Mouse (Mus musculus) 3T3-L1 (cell line): Measurements from ENCODE around the gene Ergic1.

ENCODE experiments used
- DNase-seq: peaks from one replicate; pipeline ENCODE4 v3.0.0-alpha.2; 2015; ENCODE audit warnings: low read depth, low spot score

Gene Ergic1

DNA sequence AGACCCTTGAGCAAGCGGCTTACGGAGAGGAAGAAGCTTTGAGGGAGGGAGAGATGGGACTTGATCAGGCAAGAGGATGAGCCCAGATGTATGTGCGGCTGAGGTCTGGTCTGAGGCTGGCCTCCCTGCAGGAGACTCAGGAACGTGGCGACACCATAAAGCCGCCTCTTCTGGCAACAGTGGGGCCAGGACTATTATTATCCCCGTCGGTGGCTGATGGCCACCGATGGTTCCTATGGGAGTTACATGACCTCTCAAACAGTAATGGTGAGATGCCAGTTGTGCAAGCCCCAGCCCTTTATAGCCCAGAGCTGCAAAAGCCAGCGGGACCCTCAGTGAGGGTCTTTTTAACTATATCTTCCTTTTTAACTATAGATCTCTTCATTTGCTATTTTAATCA is 63.7 kb downstream of the Ergic1 start:
- DNase-seq: no peak

DNA sequence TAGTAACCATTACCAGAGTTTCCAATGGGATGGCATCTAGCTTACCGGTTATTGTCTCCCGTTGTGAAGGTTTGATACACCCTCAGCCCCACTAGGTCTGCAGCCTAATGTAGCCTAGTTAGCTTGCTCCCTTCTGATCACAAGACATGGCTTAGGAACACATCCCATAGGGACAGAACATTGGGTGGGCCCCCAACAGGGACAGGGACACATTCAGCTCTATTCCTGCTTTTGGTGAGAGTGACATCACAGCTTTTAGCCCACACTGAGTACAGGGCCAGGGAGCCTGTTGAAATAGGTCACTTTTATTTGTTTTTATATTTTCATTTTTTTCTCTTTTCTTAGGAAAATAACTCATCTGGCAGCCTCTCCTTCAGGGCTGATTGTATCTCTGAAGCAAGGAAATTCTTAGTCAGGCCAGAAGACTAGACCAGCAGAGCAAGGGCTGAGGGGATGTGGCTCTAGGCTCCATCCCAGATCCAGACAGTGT is 64.3 kb downstream of the Ergic1 start:
- DNase-seq: no peak

DNA sequence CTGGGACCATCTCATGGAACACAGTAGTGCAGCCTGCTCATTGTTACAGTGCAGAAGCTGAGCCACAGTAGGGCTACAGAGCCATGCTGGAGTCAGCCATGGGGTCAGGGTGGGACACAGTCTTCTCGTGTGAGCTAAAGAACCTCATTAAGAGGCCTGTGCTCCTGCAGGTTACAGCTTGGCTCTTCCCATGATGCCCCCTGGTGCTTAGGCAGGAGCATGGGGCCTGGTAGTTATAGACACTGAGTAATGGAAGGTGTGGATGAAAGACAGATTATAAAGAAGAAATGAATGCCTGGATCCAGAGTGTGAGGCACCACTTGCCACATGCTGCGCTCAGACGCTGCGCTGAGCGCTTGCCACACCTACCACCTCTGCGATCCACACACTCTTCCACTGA is 67.2 kb downstream of the Ergic1 start:
- DNase-seq: no peak

DNA sequence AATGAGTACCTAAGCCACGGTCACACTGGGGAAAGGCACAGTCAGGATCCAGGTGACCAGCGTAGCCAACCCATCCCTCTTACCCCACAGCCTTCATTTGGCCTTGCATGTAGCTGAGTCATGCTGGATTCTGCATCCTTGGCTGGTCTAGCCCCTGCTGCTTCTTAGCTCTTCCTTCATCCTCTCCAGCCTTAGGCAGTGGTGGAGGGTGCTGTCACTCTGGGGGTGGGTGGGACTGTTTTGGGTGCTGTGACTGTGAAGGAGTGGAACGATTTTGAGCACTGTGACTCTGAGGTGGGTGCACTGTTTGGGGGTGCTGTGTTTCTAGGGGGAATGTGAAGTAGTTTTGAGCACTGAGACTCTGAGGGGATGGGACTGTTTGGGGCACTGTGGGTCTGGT is 67.6 kb downstream of the Ergic1 start:
- DNase-seq: no peak

DNA sequence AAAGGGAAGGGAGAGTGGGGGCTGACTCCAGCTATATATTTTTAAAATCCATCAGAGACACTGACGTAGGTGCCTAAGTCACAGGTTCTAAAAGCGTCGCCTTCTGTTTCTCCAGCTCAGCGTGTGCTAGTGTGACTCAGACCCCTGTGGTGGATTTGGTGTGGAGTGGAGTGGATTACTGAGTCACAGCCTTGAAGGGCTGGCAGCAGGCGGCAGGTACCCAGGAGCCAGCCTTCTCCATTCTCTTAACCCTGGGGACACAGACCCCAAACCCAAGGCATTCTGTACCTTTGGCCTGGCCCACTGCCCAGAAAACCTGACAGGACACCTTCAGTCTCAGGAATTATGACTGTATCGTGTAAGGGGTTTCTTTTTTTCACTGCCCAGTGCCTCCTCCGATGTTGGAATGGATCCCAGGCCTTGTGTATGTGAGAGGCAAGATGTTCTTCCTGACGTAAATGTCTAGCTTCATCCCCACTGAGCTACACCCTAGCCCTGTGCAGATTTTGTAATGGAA is 70.6 kb downstream of the Ergic1 start:
- DNase-seq: peak; percentile 39

DNA sequence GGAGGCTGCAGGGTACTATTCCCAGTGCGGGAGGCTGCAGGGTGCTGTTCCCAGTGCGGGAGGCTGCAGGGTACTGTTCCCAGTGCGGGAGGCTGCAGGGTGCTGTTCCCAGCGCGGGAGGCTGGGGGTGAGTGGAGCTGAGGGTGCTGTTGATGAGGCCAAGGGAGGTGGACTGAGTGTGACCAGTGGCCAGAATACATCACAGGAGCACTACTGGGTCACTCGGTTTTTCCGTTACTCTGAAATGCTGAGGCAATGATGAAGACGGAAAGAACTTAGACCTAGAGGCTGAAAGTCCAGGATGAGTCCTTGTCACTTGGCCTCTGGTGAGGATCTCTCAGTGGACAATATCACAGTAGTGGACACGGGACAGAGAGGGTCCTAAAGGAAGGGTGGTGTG is 71.9 kb downstream of the Ergic1 start:
- DNase-seq: no peak

DNA sequence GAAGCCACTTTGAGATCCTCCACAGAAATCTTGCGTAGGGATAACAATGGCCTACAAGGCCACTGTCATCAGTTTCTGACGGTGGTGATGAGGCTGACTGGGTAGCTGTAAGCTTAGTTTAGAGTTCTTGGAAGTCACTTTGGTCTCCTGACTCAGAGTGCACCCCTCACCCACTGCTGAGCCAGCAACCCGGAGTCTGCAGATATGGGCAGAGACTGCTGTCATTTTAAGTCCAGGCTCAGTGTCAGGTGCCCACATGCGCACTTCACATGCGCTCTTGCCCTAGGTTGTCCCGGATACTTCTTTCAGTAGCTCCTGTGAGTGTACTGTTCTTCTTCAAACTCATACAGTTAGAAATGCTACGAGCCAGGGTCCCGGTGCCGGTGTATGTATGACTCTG is 72.6 kb downstream of the Ergic1 start:
- DNase-seq: no peak

DNA sequence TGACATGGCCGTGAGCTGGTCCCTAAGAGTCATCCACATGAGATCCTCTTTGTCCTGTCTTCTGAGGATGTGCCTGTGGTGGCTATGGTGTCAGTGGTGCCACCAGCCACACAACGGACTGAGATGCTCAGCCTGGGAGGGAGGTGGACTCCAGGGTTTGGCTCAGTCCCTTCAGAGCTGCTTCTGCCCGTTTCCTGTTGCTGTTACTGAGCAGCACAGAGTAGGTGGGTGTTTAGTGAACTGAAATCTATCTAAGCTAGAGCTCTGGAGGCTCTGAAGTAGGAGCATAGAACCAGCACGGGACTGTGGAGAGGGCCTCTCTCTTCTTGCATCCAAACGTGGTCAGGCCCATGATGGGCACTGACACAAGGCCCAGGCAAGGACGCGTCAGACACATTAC is 73.2 kb downstream of the Ergic1 start:
- no peak for DNase-seq

DNA sequence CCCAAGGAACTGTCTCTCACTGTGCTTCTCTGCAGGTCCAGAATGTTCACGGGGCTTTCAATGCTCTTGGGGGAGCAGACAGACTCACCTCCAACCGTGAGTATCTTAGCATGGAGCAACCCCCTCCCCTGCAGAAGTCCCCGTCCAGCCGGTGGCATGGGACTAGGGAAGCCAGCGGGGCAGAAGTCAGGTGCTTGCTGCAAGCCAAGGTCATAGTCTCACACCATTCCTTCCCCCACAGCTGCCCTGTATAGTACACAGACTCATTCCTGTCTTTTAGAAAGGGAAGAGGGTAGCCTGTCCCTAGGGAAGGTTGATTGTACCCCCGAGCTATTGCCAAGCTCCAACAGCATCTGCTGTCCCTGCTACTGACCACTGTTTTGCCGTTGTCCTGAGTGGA is 74.7 kb downstream of the Ergic1 start:
- DNase-seq: no peak

DNA sequence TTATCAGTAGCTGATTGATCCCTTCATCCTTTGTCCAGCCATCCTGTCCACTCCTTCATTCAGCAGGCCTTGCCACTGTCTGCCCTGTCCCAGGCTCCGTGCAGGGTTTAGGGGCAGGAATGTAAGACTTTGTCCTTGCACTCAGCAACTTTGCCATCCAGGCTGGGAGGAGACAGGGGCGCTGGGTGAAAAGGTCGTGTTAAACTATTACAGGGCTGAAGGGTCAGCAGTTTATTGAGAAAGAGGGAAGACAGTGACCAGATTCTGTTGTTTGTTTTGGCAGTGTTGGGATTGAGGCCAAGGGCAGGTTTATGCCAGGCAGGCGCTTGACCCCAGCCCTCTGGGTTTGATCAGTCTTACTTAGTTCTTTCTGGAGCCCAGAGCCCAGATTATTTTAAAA is 76.6 kb downstream of the Ergic1 start:
- DNase-seq: no peak

DNA sequence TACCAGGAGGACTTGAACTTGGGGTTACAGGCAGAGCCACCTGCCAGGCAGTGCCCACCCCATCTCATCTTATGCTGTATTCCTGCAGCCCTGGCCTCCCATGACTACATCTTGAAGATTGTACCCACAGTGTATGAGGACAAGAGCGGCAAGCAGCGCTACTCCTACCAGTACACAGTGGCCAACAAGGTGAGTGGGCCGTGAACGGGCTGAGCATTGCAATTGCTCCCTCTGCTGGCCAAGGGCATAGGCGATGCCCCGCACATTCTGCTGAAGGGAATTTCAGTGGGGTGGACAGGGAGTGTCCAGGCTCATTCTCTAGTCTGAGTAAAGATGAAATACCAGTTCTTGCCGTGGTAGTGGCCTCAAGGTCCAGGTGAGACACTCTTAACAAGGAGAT is 77.4 kb downstream of the Ergic1 start:
- peak; percentile 89 for DNase-seq

DNA sequence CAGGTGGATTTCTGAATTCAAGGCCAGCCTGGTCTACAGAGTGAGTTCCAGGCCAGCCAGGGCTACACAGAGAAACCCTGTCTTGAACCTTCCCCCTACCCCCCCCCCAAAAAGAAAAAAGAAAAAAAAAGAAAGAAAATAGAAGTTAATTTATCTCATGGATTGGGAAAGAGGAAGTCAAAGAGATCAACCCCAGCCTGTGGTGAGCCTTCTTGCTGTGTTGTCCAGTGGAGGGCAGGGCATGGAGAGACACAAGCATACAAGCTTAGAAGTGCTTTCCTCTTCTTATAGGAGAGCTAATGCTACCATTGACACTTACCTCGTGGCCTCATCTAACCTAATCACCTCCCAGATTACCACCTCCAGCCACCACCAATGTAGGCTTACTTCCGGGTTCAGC is 78.5 kb downstream of the Ergic1 start:
- DNase-seq: no peak

DNA sequence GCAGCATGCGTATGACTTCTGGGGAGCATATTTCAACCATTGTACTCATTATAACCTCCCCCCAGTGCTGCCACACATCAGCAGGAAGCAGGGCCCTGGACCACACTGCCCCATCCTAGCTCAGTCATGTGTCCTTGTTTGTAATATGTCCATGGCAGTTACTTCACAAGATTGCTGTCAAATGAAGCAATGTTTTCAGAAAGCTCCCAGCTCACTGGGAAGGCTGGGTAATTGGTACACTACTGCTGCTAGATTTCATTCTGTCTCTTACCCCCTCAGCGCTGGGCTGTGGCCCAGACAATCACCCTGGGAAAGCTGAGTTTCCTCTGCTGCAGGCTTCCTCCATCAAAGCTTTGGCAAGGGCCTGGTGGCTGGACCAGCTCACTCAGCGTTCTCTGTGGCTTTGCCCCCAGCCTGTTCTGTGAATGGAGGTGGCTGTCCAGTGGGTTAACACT is 79.0 kb downstream of the Ergic1 start:
- DNase-seq: no peak

DNA sequence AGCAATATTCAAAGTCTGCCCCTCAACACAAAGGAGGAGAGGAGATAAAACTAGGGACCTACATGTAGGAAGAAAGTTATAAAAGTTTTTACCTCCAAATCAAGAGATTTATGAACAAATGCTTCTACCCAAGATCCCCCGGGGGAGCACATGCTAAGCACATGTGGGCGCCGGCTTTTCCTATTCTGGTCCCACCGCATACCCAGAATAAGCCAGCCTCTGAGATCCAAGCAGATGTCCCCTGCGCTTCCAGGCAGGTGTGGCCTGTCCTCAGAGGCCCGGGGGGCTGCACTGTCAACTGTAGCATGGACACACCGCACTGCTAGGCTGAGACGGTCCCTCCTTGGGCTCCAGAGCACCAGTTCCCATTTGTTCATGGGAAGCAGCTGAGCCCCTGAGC is 82.2 kb downstream of the Ergic1 start:
- no peak for DNase-seq

DNA sequence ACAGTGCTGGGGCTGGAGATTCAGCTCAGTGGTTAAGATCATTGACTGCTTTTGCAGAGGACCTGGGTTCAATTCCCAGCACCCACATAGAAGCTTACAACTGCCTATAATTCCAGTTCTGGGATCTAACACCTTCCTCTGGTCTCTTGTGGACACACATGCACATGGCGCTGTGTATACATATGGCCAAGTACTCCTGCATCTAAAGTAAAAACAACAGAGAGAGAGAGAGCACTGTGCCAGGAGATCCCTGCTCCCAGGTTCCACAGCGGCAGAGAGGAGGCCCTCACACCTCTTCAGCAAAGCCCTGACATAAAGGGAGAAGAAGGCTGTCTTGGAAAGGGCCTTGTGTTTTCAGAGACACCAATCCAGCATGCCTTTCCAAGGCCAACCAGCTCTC is 82.7 kb downstream of the Ergic1 start:
- DNase-seq: no peak

DNA sequence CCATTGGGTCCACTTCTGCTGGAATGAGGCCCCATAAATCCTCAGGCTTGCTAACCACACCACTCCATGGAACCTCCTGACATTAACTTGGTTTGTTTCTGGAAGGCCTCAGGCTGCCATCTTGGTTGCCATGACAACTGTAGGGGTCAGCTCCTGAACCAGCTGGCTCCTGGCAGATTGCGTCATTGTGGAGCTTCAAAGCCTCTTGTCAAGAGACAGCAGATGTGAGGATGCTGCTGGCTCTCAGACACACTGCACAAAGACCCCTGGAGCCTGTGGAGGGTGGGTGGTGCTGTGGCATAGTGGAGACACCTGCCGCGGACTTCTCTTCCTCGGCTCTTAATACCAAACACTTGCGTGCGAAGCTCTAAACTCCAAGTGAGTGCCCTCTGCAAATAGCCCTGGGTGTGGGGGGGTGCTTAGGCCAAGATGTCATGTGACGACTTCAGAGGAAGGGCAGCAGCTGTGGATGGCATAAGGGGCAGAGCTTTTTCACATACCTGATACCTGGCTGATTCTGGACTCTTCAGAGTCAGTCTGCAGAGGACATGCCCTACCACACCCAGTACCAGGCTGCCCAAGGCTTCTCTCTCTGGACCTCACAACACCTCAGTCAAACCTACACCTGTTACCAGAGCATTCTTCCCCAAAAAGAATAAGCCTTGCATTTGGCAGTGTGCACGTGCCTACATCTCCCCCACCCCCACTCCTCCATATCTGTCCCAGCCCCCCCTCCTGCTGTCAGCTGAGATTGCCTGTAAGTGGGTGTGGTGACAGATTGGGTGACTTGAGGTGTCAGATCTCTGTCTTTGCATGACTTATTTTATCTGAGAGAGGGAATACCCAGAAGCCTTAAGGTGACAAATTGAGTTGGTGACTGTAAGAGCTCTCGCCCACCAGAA is 83.5 kb downstream of the Ergic1 start:
- DNase-seq: no peak

DNA sequence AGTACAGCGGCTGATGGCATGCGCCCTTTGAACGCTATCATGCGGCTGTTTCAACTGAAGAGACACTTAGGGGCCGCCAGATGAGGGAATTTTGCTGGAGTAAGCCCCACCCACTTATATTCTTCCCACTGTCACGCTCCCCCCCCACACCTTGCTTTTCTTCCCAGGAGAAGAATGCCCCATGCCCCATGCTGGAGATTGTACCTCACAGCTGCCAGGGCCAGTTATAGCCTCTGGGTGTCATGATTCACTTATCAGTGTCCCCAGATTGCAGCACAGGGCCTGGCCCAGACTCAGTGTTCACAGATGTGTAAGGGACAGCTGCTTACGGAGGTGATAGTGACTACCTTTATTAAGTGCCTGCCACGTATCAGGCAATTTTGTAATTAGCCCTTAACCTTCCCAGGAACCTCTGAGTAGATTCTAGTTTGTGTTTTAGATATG is 84.1 kb downstream of the Ergic1 start:
- no peak for DNase-seq

DNA sequence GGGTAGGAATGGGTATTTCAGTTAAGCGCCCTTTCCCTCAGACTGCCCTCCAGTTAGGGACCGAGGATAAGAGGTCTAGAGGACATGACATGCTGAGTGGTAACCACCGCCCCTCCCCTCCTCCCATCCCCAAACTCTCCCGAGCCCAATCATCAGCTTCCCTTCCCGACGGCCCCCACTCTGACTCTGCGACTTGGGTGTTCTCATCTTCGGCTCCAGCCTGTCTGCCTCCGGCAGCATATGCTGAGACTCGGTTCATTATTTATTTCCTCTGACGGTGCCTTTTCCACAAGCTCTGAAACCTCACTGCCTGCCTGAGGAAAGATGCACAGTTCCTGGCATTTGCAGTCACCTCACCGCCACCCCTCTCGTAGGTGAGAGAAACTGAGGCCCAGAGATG is 86.0 kb downstream of the Ergic1 start:
- DNase-seq: no peak

DNA sequence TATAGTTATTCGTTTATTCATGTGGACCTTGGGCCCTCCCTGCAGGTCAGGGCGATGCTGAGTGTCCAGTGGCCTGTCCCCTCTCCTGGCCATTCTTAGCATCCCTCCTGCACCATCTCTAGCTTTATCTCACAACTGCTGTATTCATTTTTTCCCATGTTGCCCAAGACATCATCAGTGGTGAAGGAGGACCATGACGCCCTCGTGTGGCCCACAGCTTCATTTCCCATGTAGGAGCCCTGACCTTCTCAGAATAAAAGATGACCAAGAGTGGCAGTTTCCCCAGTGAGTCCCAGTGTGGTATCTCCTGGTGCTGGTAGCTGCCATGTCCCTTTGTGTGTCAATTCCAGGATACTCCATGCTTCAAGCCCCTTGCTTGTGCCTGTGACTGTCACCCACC is 88.3 kb downstream of the Ergic1 start:
- peak; percentile 44 for DNase-seq

DNA sequence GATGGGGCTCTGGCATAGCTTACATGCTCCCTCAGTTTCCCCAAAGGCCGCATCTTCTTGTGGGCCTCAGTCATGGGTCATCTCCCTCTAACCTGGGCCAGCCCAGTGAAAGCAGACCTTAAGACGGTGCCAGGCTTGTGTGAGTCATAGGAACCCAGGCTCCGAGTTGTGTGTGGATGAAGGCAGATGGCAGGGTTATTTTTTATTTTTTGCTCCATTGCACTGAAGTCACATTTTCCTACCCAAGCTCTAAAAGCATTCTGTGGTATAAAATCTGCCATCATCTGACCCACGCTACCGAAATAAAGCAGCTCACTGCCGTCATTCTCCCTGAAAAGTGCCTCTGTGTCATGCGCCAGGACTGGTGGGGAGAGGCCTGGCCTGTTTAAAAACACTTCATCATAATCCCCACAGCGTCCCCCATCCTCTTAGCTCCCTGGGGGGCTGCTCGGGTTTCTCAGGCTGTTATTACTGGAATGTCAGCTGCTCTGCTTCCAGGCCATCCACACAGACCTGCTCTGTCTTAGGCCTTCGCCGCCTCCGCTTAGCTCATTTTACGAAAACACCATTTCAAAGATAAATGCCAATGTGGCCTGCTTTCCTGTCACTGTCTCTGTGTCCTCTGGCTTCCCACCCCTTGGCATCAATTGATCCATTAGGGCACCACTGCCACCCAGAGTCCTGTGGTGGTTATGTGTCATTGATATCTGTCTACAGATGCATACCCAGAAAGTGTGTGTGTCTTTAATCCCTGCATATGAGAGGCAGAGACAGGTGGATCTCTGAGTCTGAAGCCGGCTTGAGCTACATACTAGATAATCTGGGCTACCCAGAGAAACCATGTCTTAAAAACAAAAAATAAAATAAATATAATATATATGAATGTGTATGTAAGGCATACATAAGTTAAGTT is 89.4 kb downstream of the Ergic1 start:
- peak; percentile 66 for DNase-seq

DNA sequence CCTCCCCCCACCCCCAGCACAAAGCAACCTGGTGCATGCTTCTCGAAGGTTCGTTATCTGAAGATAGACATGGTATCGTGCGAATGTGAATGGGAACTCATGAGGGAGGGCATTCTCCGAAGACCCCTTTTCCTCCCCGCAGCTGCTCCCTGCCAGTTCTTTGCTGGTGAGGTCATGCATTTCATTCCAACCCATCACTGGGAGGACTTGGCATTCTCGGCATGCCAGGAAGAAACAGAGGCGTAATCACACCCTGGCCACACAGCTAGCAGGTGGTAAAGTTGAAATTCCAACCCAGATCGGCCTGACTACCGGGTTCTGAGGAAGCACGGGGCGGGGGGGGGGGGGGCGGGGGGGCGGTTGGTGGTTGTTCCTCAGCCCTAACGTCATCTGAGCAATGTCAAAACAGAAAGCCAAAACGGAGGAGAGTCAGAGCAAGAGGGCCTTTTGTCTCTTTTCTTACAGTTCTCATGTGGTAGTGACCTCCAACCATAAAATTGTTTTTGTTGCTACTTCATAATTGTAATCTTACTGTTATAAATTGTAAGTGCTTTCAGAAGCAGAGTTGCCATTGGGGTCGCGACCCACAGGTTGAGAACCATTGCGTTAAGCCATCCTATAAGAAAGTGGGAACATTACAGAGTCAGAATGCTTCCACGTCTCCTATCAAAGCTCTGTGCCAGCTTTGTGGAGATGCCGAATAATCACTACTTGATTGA is 97.7 kb downstream of the Ergic1 start:
- no peak for DNase-seq

DNA sequence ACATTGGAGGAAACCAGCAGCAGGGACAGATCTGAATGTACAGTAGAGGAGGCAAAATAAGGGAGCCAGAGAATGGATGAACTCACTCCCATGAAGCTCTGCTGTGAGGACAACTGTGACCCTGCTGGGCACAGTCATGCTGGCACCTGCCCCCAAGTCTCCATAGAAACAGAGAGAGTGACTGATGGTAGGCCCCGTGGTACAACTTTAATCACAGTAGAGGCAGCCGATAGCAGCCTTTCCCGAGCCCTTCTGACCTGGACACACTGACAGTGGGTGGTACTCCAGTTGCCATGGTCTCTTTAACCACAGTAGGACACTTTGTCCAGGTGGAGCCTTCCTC is 98.3 kb downstream of the Ergic1 start:
- no peak for DNase-seq
